Mouse (Mus musculus) limb, embryonic 14.5 days (tissue): ENCODE measurements around the gene Stap2. TPM values are rescaled to one million over a fixed set of nuclear protein-coding genes. Genes with fewer than 3 reads are reported as not detected.

ENCODE experiments used
- ATAC-seq: fragments of 200-750 bp; cut with Nextera tagmentation; 2 replicates; pipeline ENCODE4 v1.8.0; 2017; ENCODE audit warnings: low read depth, moderate number of reproducible peaks, moderate TSS enrichment; ENCODE audit not compliant: low FRiP score
- DNase-seq: peaks from one replicate; pipeline ENCODE4 v3.0.0-alpha.2; 2015; ENCODE audit warnings: low spot score
- H3K27ac ChIP-seq: fragments of 300-500 bp; sonication (generic); replicated peaks from 2 replicates; pipeline ENCODE4 v1.5.1; 2014; ENCODE audit warnings: low read depth, mild to moderate bottlenecking, low read length, moderate library complexity, mixed read lengths
- H3K27me3 ChIP-seq: fragments of 300-500 bp; sonication (generic); 2 replicates; pipeline ENCODE4 v1.6.1; 2014; ENCODE audit warnings: low read length, mixed read lengths; ENCODE audit not compliant: control insufficient read depth, insufficient read depth
- H3K36me3 ChIP-seq: fragments of 300-500 bp; sonication (generic); 2 replicates; pipeline ENCODE4 v1.6.1; 2014; ENCODE audit warnings: mild to moderate bottlenecking, low read length, moderate library complexity, mixed read lengths; ENCODE audit not compliant: control insufficient read depth, insufficient read depth
- H3K4me1 ChIP-seq: fragments of 300-500 bp; sonication (generic); 2 replicates; pipeline ENCODE4 v1.6.1; 2014; ENCODE audit warnings: antibody characterized with exemption, low read length, mixed read lengths; ENCODE audit not compliant: control insufficient read depth, insufficient read depth
- H3K4me2 ChIP-seq: fragments of 300-500 bp; sonication (generic); replicated peaks from 2 replicates; pipeline ENCODE4 v1.6.1; 2014; ENCODE audit warnings: low read depth, mild to moderate bottlenecking, low read length, moderate library complexity; ENCODE audit not compliant: severe bottlenecking
- H3K4me3 ChIP-seq: fragments of 300-500 bp; sonication (generic); replicated peaks from 2 replicates; pipeline ENCODE4 v1.5.1; 2014; ENCODE audit warnings: low read length
- H3K9ac ChIP-seq: fragments of 300-500 bp; sonication (generic); 2 replicates; pipeline ENCODE4 v1.6.1; 2014; ENCODE audit warnings: mild to moderate bottlenecking, low read depth, low read length, moderate library complexity; ENCODE audit not compliant: severe bottlenecking
- H3K9me3 ChIP-seq: fragments of 300-500 bp; sonication (generic); 2 replicates; pipeline ENCODE4 v1.6.1; 2016; ENCODE audit warnings: low read length; ENCODE audit not compliant: control insufficient read depth
- POLR2A ChIP-seq: fragments of 200-500 bp; IDR thresholded peaks from 2 replicates; pipeline ENCODE4 v1.8.0; 2012; ENCODE audit warnings: inconsistent platforms, mild to moderate bottlenecking, moderate library complexity, borderline replicate concordance; ENCODE audit not compliant: insufficient read depth, insufficient read length; ENCODE audit errors: extremely low read depth
- WGBS: fragments of 180-500 bp; shearing (Covaris S2); extraction: QIAGEN DNeasy Blood & Tissue Kit; methylation state at CpG from one replicate; pipeline ENCODE4 v1.1.7; 2014; 5-methylcytosine and 5-hydroxymethylcytosine counted together
- polyA plus RNA-seq, 2 experiments: library from polyadenylated mRNA; depleted of rRNA in 1 of 2; stranded (reverse) in 1 of 2; unstranded in 1 of 2; fragments of >200 nt; fragmentation: Nextera tagmentation in 1 of 2; extraction: Ambion mirVana in 1 of 2; gene quantifications; 2 replicates each; pipeline versions ENCODE4 v1.2.1 to v1.2.3; 2012 to 2014

Gene Stap2
- polyA plus RNA-seq, 2 experiments: 14.7 to 18.7 TPM

DNA sequence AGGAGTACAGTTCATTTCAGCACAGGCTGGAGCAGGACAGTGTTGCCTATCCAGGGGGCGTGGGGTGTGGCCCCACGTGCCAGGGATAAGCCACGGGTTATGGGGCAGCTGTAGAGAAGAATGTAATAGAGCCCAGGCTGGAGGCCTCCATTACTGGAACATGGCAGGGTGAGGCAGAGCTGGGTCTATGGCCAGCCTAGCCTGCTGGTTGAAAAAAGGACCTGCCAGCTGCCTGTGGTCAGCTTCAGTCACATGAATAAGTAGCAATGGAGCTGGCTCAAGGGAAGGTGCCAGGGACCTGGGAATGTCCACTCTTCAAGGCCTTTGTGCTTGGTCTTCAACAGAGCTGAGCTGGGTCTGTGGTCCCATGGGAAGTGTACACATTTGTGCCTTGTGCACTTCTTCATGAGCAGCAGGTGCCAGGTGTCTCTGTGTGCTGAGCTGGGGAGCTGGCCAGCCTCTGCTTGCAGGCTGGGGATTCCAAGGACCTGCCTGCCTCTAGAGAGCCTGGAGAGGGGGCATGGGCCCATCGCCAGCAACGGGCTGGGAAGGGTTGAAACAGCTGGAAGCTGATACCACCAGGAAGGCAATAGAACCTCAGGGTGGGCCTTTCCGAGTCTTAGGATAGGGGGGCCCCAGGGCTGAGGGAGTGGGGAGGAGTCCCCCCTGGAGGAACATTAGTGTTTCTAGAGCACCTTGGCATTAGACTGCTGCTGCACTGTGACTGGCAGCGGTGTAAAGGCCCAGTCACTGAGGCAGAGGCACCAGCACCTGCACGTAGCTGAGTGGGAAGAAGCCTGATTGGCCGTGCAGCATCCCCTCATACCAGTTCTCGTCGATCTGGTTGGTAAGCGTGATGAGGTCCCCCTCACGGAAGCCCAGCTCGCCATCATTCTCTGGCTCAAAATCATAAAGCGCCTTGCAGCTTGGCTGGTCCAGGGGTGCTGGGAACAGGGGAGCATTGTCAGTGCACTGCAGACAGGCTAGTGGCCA lies 11.7 kb upstream of the Stap2 start:
- TF ChIP-seq POLR2A: no peak
- Histone ChIP-seq H3K4me1 (no peaks in the 10 kb centered on the region), H3K9me3 (no peaks in the 10 kb centered on the region), H3K4me2 (no peak overlapping the region), H3K27me3 (no peaks in the 10 kb centered on the region), H3K27ac (no peak overlapping the region), H3K9ac (no peak overlapping the region), H3K4me3 (no peak overlapping the region), H3K36me3 (peaks cover 75% of the 10 kb centered on the region)
- 83% methylated on average over 15 of the region's 15 CpGs for WGBS
- no peak for ATAC-seq
- DNase-seq: no peak

DNA sequence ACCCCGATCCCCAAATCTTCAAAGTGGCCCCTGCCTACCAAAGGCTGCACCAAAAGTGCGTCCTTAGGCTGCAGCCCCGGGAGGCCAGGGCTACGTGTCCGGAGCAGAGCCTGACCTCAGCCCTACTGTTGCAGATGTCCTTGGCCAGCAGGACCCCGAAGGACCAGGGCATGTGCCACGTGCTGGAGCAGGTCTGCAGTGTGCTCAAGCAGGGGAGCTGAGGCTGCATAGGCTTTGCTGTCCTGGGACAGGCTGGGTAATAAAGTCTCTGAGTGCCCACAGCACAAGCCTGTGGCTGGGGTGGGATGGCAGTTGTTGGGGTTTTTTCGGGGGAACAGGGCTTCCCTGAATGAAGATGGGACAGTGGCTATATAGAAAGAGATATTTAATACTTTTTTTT lies 11.0 kb upstream of the Stap2 start:
- 85% methylated on average over 8 of the region's 8 CpGs for WGBS
- Histone ChIP-seq H3K27me3 (no peaks in the 10 kb centered on the region), H3K4me1 (no peaks in the 10 kb centered on the region), H3K4me2 (no peak overlapping the region), H3K27ac (no peak overlapping the region), H3K9me3 (no peaks in the 10 kb centered on the region), H3K9ac (no peak overlapping the region), H3K4me3 (no peak overlapping the region), H3K36me3 (peaks cover 82% of the 10 kb centered on the region)
- ATAC-seq: no peak
- no peak for DNase-seq
- no peak for TF ChIP-seq POLR2A

- H3K9ac ChIP-seq: no peak overlapping the region
- H3K27me3 ChIP-seq: no peaks in the 10 kb centered on the region
- H3K36me3 ChIP-seq: peaks cover 81% of the 10 kb centered on the region
- H3K4me2 ChIP-seq: no peak overlapping the region
- peaks cover 4% of the 10 kb centered on the region for H3K4me1 ChIP-seq
- no peak for TF ChIP-seq POLR2A
- DNase-seq (no peak), ATAC-seq (no peak)
- no peak overlapping the region for H3K4me3 ChIP-seq
- H3K27ac ChIP-seq: no peak overlapping the region
- no peaks in the 10 kb centered on the region for H3K9me3 ChIP-seq
- WGBS: 94% methylated on average over 9 of the region's 9 CpGs
Observed at GRCm38 (mm10) chr17:56015293-56015692, 9.9 kb upstream of the Stap2 start.

DNA sequence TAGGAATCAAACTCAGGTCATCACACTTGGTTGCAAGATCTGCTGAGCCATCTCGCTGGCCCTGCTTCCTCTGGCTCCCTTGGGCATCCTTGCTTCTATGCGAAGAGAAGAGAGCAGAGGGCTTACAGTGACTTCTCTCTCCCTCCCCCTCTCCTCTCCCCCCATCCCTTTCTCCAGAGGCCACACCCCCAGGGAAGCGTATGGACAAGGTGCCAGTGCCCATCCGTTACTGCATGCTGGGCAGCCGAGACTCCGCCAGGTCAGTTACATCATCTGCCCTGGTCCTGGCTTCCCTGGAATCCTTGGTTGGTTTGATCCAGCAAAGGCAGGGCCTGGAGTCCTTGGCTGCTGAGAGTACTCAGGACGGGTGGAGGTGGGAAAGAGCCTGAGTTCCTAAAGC lies 6.1 kb upstream of the Stap2 start:
- 90% methylated on average over 7 of the region's 7 CpGs for WGBS
- ATAC-seq (no peak), DNase-seq (no peak)
- H3K9me3 ChIP-seq: no peaks in the 10 kb centered on the region
- peaks cover 43% of the 10 kb centered on the region for H3K36me3 ChIP-seq
- H3K27me3 ChIP-seq: no peaks in the 10 kb centered on the region
- H3K4me1 ChIP-seq: peaks cover 14% of the 10 kb centered on the region
- no peak overlapping the region for H3K4me2 ChIP-seq
- H3K27ac ChIP-seq: no peak overlapping the region
- no peak for TF ChIP-seq POLR2A
- no peak overlapping the region for H3K9ac ChIP-seq
- no peak overlapping the region for H3K4me3 ChIP-seq

GRCm38 (mm10) chr17:56010681-56011080 lies 5.3 kb upstream of the Stap2 start:
- no peak for TF ChIP-seq POLR2A
- H3K27me3 ChIP-seq: no peaks in the 10 kb centered on the region
- ATAC-seq: no peak
- 10% methylated on average over 9 of the region's 9 CpGs for WGBS
- peak overlapping the region; percentile 100 for H3K4me2 ChIP-seq
- H3K4me1 ChIP-seq: peaks cover 14% of the 10 kb centered on the region
- DNase-seq: no peak
- H3K36me3 ChIP-seq: peaks cover 35% of the 10 kb centered on the region
- no peaks in the 10 kb centered on the region for H3K9me3 ChIP-seq
- H3K4me3 ChIP-seq: no peak overlapping the region
- H3K9ac ChIP-seq: no peak overlapping the region
- no peak overlapping the region for H3K27ac ChIP-seq
